Mouse (Mus musculus) embryonic facial prominence, embryonic 14.5 days (tissue): ENCODE results near the gene Foxr1. TPM values are rescaled to one million over a fixed set of nuclear protein-coding genes. Genes with fewer than 3 reads are reported as not detected.
"Not testable (repeated sequence)": the region's sequence is repeated elsewhere in the genome, so short reads cannot be mapped to it uniquely, and the experiment has no call there.

ENCODE experiments used
- ATAC-seq: fragments of 200-750 bp; cut with Nextera tagmentation; 2 replicates; pipeline ENCODE4 v1.8.0; 2017; ENCODE audit warnings: low read depth, moderate number of reproducible peaks, moderate TSS enrichment
- DNase-seq: peaks from one replicate; pipeline ENCODE4 v3.0.0-alpha.2; 2015; ENCODE audit warnings: low spot score
- H3K27ac ChIP-seq: fragments of 300-500 bp; sonication (generic); replicated peaks from 2 replicates; pipeline ENCODE4 v1.5.1; 2014; ENCODE audit warnings: low read depth, mild to moderate bottlenecking, low read length, moderate library complexity
- H3K27me3 ChIP-seq: fragments of 300-500 bp; sonication (generic); replicated peaks from 2 replicates; pipeline ENCODE4 v1.6.1; 2014; ENCODE audit warnings: low read length; ENCODE audit not compliant: control insufficient read depth, insufficient read depth
- H3K36me3 ChIP-seq: fragments of 300-500 bp; sonication (generic); 2 replicates; pipeline ENCODE4 v1.6.1; 2014; ENCODE audit warnings: low read length, mixed read lengths; ENCODE audit not compliant: control insufficient read depth, insufficient read depth
- H3K4me1 ChIP-seq: fragments of 300-500 bp; sonication (generic); 2 replicates; pipeline ENCODE4 v1.6.1; 2014; ENCODE audit warnings: antibody characterized with exemption, low read length; ENCODE audit not compliant: control insufficient read depth, insufficient read depth
- H3K4me2 ChIP-seq: fragments of 300-500 bp; sonication (generic); 2 replicates; pipeline ENCODE4 v1.6.1; 2014; ENCODE audit warnings: low read depth, mild to moderate bottlenecking, low read length, moderate library complexity, mixed read lengths
- H3K4me3 ChIP-seq: fragments of 300-500 bp; sonication (generic); 2 replicates; pipeline ENCODE4 v1.5.1; 2014; ENCODE audit warnings: low read depth, mild to moderate bottlenecking, low read length
- H3K9ac ChIP-seq: fragments of 300-500 bp; sonication (generic); 2 replicates; pipeline ENCODE4 v1.6.1; 2014; ENCODE audit warnings: low read depth, mild to moderate bottlenecking, low read length, moderate library complexity, mixed read lengths
- H3K9me3 ChIP-seq: fragments of 300-500 bp; sonication (generic); 2 replicates; pipeline ENCODE4 v1.6.1; 2016; ENCODE audit warnings: low read length; ENCODE audit not compliant: control insufficient read depth
- WGBS: fragments of 180-500 bp; shearing (Covaris S2); extraction: QIAGEN DNeasy Blood & Tissue Kit; methylation state at CpG from one replicate; pipeline ENCODE4 v1.1.7; 2014; 5-methylcytosine and 5-hydroxymethylcytosine counted together
- polyA plus RNA-seq: library from polyadenylated mRNA; unstranded; fragments of >200 nt; fragmentation: Nextera tagmentation; extraction: Ambion mirVana; gene quantifications from 2 replicates; pipeline ENCODE4 v1.2.1, GENCODE M21; 2014

Foxr1 gene
- polyA plus RNA-seq, 1 experiment from 2014 or later: not detected

DNA sequence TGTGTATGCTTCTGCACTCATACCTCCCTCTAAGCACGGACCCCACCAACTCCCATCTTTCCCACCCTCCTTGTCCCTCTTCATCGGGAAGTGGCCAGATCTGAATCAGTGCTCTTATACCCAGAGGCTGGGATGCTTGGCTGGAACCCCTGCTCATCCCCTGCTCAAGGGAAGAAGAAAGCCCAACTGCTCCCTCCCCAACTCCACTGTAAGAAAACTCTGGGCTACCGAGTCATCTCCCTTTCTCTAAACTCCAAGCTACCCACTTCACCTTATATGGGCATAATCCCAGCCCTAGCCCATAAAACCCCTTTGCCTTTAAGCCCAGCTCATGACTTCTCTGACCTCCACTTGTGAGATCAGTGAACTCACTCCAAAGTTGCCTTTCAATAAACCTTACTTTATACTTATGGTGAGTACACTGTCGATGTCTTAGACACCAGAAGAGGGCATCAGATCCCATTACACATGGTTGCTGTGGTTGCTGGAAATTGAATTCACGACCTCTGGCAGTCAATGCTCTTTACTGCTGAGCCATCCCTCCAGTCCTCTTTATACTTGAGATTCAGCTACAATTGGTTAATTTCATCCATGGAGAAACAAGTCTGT is 8.3 kb downstream of the Foxr1 start:
- H3K4me3 ChIP-seq: no peak overlapping the region
- H3K36me3 ChIP-seq: no peaks in the 10 kb centered on the region
- no peaks in the 10 kb centered on the region for H3K27me3 ChIP-seq
- no peak for DNase-seq
- 0 out of 2 replicates have a peak, but pooled peaks cover 4% of the 10 kb centered on the region for H3K4me1 ChIP-seq
- no peak overlapping the region for H3K4me2 ChIP-seq
- WGBS: 57% methylated on average over 5 of the region's 5 CpGs
- no peak overlapping the region for H3K9ac ChIP-seq
- H3K9me3 ChIP-seq: no peaks in the 10 kb centered on the region
- ATAC-seq: no peak
- H3K27ac ChIP-seq: no peak overlapping the region

DNA sequence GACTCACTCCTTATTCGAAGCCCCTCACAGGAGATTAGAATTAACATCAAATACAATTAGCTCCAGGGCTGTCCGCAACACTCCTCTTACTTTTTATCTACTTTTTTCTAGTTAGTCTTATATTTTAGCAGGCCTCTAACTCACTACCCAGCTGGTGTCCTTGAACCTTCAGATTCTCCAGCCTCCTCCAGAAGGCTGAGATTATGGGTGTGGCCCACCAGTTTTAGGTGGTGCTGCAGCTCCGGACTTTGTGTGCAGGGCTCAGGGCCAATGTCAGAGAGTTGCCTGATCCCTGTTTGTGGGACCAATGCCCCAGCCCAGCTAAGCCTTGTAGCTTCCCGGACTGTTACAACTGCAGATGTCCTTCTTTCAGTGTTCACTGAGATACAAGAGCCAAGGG is 17.4 kb downstream of the Foxr1 start:
- Histone ChIP-seq H3K27ac (no peak overlapping the region), H3K4me2 (no peak overlapping the region), H3K9me3 (0 out of 2 replicates have a peak, but pooled peaks cover 3% of the 10 kb centered on the region), H3K4me1 (no peaks in the 10 kb centered on the region), H3K27me3 (no peaks in the 10 kb centered on the region), H3K9ac (no peak overlapping the region), H3K4me3 (no peak overlapping the region), H3K36me3 (no peaks in the 10 kb centered on the region)
- DNase-seq: no peak
- 78% methylated on average over 4 of the region's 4 CpGs for WGBS
- no peak for ATAC-seq

DNA sequence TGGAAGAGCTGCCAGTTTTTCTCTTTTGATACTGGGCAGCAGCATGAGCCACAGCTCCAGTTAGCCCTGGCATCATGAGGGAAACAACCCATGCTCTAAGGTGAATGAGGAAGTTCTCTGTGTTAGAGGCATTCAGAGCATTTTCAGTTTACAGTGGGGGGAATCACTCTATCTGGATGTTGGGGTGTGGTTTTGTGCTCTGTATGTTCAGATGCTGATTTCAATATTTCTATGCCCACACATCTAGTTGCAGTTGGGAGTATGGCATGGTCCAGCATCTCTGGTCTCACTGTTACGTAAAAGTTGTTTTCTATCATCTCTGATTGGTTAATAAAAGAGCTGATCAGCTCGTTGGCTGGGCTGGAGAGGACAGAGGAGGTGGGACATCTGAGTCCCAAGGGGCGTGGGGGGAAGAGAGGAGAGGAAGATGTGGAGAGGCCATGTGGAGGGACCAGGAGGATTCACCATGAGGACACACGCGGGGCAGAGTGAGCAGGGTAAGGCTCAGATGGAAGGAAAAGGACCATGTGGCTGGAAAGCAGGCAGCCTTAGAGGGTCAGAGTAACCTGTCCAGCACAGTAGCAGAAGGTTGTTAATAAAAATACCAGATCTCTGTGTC is 20.5 kb downstream of the Foxr1 start:
- H3K27ac ChIP-seq: no peak overlapping the region
- no peaks in the 10 kb centered on the region; the same call in 1 of the 2 replicates for H3K36me3 ChIP-seq
- no peak overlapping the region for H3K4me2 ChIP-seq
- DNase-seq (no peak), ATAC-seq (no peak)
- H3K4me3 ChIP-seq: no peak overlapping the region
- 0 out of 2 replicates have a peak, but pooled peaks cover 3% of the 10 kb centered on the region for H3K9me3 ChIP-seq
- WGBS: 77% methylated on average over 5 of the region's 5 CpGs
- no peak overlapping the region for H3K9ac ChIP-seq
- H3K4me1 ChIP-seq: peaks cover 4% of the 10 kb centered on the region; the same call in 1 of the 2 replicates
- no peaks in the 10 kb centered on the region for H3K27me3 ChIP-seq

DNA sequence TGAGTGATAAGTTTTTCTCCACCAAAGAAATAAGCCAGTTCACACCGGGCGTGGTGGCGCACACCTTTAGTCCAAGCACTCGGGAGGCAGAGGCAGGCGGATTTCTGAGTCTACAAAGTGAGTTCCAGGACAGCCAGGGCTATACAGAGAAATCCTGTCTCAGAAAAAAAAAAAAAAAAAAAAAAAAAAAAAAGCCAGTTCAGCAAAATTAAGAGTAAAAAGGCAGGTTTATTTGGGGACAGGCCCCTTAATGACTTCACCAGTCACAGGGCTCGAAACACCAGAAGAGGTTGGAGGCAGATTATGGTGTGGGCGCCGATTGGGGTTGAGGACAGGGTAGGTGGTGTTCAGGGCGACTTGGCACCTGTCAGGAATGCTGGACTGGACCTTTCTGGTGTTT is 21.2 kb downstream of the Foxr1 start:
- not testable (repeated sequence) for ATAC-seq, DNase-seq
- 93% methylated on average over 9 of the region's 9 CpGs for WGBS

DNA sequence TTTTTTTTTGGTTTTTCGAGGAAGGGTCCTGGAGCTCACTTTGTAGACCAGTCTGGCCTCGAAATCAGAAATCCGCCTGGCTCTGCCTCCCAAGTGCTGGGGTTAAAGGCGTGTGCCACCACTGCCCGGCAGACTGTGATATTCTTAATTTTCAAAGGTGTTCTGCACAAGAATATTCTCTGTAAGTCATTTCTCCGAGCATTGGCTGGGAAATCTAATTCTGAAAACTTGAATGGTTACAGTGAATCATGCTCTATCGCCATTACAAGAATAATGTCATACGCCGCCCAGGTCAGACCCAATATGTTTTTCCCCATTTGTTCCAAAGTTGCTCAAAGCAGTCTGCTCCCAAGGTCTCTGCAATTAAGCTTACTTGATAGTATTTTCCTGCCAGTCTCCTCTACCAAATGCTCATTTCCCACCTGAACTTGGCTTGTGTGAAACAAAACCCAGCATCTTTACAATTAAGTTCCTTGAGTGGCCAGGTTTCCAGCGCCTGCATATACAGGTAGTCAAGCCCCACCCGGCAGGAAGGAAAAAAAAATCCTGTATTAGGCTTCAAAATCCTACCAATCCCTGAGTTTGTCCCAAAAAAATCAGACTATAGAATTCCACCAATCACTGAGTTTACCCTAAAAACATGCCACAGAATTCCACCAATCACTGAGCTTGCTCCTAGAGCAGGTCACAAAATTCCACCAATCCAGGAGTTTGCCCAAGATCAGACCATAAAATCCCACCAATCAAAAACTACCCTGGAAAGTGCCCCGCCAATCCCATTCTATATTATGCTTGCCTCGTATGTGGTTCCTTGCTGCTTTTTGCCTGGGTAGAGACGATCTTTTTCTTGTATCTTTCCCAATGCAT is 22.2 kb downstream of the Foxr1 start, which contains the start of gene Ccdc84:
TSS of gene Ccdc84 (minus strand) at position 51 of the 867 bp plus-strand sequence.
- Histone ChIP-seq H3K27ac (peak within 1 kb of the TSS; percentile 84), H3K9me3 (0 out of 2 replicates have a peak, but pooled peaks cover 3% of the 10 kb centered on the region), H3K4me2 (peak within 1 kb of the TSS; percentile 86), H3K4me3 (peak within 1 kb of the TSS; percentile 84), H3K27me3 (no peaks in the 10 kb centered on the region), H3K9ac (peak within 1 kb of the TSS; percentile 83), H3K36me3 (peaks cover 11% of the 10 kb centered on the region), H3K4me1 (peaks cover 4% of the 10 kb centered on the region; the same call in 1 of the 2 replicates)
- WGBS: 73% methylated on average over 14 of the region's 14 CpGs
- no peak for ATAC-seq
- DNase-seq: no peak

More for the DNA sequence above, 21.2 kb downstream of the Foxr1 start:
- not testable (repeated sequence) for H3K36me3 ChIP-seq, H3K27ac ChIP-seq, H3K9ac ChIP-seq, H3K4me1 ChIP-seq, H3K4me3 ChIP-seq, H3K9me3 ChIP-seq, H3K4me2 ChIP-seq, H3K27me3 ChIP-seq

DNA sequence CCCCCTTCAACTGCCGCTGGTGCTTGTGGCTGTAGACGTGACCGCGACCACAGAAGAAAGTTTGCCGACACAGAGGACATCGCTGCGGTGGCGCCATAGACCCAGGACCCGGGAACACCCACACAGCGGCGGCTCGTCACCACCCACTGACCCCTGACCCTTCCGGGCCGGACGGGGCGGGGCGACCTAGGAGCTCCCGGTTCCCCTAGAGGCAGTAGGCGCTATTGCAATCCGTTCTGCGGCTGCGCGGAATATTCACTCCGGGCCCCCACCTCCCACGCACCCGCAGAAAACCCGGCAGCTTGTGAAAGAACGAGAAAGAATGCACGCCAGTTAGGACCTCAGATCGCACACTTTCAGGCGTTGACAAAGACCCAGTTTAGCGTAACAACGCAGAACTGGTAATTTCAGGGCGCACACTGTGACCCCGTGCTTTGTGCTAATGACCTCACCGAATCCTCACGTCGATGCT is 23.0 kb downstream of the Foxr1 start:
- under 1% methylated on average over 38 of the region's 38 CpGs for WGBS
- peak; percentile 87 for ATAC-seq
- peak; percentile 94 for DNase-seq
- H3K4me2 ChIP-seq: peak overlapping the region; percentile 86
- peak overlapping the region; percentile 83 for H3K9ac ChIP-seq
- H3K27ac ChIP-seq: peak overlapping the region; percentile 84
- 0 out of 2 replicates have a peak, but pooled peaks cover 3% of the 10 kb centered on the region for H3K9me3 ChIP-seq
- H3K36me3 ChIP-seq: peaks cover 20% of the 10 kb centered on the region
- peaks cover 4% of the 10 kb centered on the region; the same call in 1 of the 2 replicates for H3K4me1 ChIP-seq
- H3K4me3 ChIP-seq: peak overlapping the region; percentile 84
- no peaks in the 10 kb centered on the region for H3K27me3 ChIP-seq

DNA sequence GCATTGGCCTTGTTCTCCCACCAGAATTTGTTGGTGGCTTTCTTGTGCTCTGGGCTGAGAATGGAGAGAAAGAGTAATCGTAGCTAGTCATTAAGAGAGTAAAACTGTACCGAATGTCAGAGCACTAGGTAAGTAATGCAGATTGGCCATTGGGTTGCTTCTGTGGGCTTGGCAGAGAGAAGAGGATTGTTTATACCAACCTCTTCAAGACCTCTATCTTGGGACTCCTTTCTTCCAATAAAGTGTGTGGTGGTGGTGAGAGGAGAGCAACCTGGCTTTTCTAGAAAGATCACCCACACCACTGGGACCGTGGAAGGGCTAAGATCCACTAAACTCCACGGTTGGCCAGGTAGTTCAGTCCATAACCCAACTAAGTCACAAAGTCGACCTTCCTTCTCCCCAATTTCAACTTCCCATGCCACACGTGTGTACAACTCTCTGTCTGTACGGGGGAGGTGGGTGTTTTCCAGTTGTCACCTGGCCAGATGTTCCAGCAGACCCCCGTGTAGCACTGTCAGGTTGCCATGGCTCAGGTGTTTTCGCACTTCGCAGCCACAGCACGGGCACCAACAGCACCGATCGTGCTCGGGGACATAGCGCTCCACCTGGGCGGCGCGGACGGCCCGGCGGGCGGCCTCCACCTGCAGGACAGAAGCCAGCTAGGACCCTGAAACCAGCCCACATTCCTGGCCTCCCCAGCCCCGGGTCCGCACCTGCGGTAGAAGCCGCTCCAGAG is 23.6 kb downstream of the Foxr1 start:
- Histone ChIP-seq H3K36me3 (peaks cover 26% of the 10 kb centered on the region), H3K4me2 (peak overlapping the region; percentile 86), H3K9ac (peak overlapping the region; percentile 83), H3K4me1 (peaks cover 4% of the 10 kb centered on the region; the same call in 1 of the 2 replicates), H3K9me3 (0 out of 2 replicates have a peak, but pooled peaks cover 3% of the 10 kb centered on the region), H3K27ac (peak overlapping the region; percentile 84; the same call in 1 of the 2 replicates), H3K27me3 (no peaks in the 10 kb centered on the region), H3K4me3 (peak overlapping the region; percentile 84)
- 8% methylated on average over 26 of the region's 26 CpGs for WGBS
- no peak for DNase-seq
- peak; percentile 53 for ATAC-seq

DNA sequence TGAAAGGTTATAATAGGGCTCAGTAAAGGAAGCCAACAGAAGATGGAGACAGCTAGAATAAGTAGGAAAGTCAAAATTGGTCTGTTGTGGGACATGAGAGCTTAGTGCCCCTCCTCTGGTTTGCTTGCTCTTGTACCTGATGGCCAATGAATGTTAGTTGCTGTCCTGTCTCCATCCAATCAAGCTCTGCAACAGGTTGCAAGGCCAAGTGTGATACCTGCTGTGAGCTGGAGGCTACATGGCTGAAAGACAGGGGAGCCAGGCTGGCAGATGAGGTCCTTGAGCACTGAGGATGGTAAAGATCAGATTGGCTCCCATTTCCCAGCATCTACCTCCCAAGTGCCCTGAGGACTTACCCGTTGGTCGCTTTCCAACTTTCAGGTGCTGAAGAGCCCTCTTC is 28.2 kb downstream of the Foxr1 start:
- Histone ChIP-seq H3K27ac (no peak overlapping the region), H3K9ac (no peak overlapping the region), H3K4me1 (peaks cover 6% of the 10 kb centered on the region; the same call in 1 of the 2 replicates), H3K4me3 (no peak overlapping the region), H3K36me3 (peaks cover 64% of the 10 kb centered on the region), H3K4me2 (no peak overlapping the region), H3K9me3 (no peaks in the 10 kb centered on the region), H3K27me3 (no peaks in the 10 kb centered on the region)
- 81% methylated on average over 2 of the region's 2 CpGs for WGBS
- no peak for ATAC-seq
- DNase-seq: no peak
